Mouse (Mus musculus) megakaryocyte, embryonic 14.5 days (primary cell): ENCODE results near the gene Apoc1.

Experiments
- FLI1 ChIP-seq: IDR thresholded peaks from 2 replicates; pipeline ENCODE4 v1.6.1; 2012; ENCODE audit warnings: low read length, inconsistent platforms, mixed read lengths
- GATA1 ChIP-seq: IDR thresholded peaks from 3 replicates; pipeline ENCODE4 v1.6.1; 2012; ENCODE audit warnings: mixed read lengths, low read length, inconsistent platforms, borderline replicate concordance

DNA sequence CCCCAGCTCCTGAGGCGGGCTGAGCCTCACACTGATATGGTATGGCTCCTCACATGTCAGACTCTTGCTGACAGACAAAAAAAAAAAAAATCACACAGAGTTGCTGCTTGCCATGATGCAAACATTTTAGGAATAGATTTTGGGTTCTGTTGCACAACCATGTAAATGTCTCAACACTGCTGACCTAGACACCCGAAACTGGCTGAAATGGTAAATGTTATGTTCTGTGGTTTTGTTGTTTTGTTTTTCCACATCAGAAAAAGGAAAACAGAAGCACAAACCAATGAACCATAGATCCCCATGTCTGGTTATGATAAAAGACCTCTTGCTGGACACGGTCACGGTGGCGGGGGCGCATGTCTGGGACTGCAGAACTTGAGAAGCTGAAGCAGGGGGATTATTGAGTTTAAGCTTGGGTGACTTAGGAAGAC lies 8.7 kb downstream of the Apoc1 start:
- TF ChIP-seq GATA1 (no peak), FLI1 (no peak)
